Comparison of ENCODE assay signal across 10 mouse cellular contexts in the genomic region with DNA sequence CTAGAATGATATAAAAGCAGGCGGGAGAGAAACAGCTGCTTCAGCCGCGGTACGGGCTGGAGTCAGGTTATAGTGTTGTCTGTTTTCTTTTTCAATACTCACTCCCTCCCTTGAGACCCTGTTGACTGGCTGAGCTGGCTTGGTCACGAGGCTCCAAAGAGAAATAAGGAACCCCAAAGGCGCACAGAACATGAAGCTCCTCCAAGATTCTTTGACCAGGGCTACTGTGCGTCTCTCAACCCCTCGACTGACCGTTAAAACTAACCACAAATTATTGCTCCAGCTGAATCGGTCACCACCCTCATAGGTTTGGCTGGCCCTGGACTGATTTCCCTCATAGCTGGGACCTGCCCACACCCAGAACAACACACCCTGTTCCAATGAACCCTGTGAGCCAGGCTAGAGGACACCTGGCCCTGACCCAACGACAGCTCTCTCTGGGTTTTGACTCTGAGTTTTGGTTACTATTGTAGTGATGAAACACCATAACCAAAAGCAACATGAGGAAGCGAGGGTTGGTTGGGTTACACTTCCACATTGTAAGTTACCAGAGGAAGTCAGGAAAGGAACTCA. TPM values are rescaled to one million over a fixed set of nuclear protein-coding genes. Genes with fewer than 3 reads are reported as not detected.
DNase-seq lines count a peak whose midpoint lies in the region; ATAC-seq lines count a peak whose summit lies in the region.
"Had no signal": no experiment of that assay in that cellular context is flagged by ENCODE, and none has a peak within 500 bp of the region (broad histone marks: within the 10 kb centered on the region; RNA-seq: fewer than 3 reads in every experiment).

No protein-coding gene starts in this region.

- H3K27ac ChIP-seq in forebrain, embryonic 10.5 days = peak overlapping the region; percentile 79
- H3K27ac ChIP-seq in forebrain, embryonic 16.5 days (ENCODE audit: low read length) = no peak overlapping the region
- no peak overlapping the region for H3K27ac ChIP-seq in hindbrain, embryonic 16.5 days (ENCODE audit: low read depth, low read length)
- H3K27ac ChIP-seq: lung, embryonic 15.5 days had no signal

- H3K9me3 ChIP-seq in forebrain, embryonic 10.5 days = 0 out of 2 replicates have a peak, but pooled peaks cover under 1% of the 10 kb centered on the region
- H3K9me3 ChIP-seq in forebrain, embryonic 16.5 days (ENCODE audit: control insufficient read depth, low read length) = no peaks in the 10 kb centered on the region
- H3K9me3 ChIP-seq in hindbrain, embryonic 16.5 days (ENCODE audit: control insufficient read depth, low read length) = no peaks in the 10 kb centered on the region
- H3K9me3 ChIP-seq: lung, embryonic 15.5 days had no signal

- H3K4me3 ChIP-seq in forebrain, embryonic 10.5 days = no peak overlapping the region
- H3K4me3 ChIP-seq in forebrain, embryonic 16.5 days (replicated peaks; ENCODE audit: low read length) = no peak overlapping the region
- no peak overlapping the region for H3K4me3 ChIP-seq in hindbrain, embryonic 16.5 days (ENCODE audit: low read length)
- H3K4me3 ChIP-seq: lung, embryonic 15.5 days had no signal

- DNase-seq in forebrain, embryonic 10.5 days (ENCODE audit: extremely low spot score, low spot score) = no peak
- peak; percentile 81 for DNase-seq in 416B (ENCODE audit: low read depth)
- DNase-seq in gastrocnemius, postnatal 36 days = peak; percentile 46 to 56
- peak; percentile 58 for DNase-seq in lung, postnatal 25 days (ENCODE audit: low spot score)
- no peak for DNase-seq in cerebellum, adult 18-20 months
- no peak for DNase-seq in layer of hippocampus, adult 9-10 months (ENCODE audit: low spot score)

- no peak overlapping the region for H3K4me2 ChIP-seq in forebrain, embryonic 16.5 days (ENCODE audit: low read length)
- H3K4me2 ChIP-seq in hindbrain, embryonic 16.5 days (ENCODE audit: low read length) = no peak overlapping the region

- H3K36me3 ChIP-seq in forebrain, embryonic 10.5 days (replicated peaks) = no peaks in the 10 kb centered on the region
- H3K36me3 ChIP-seq in forebrain, embryonic 16.5 days (ENCODE audit: control insufficient read depth, insufficient read depth) = no peaks in the 10 kb centered on the region
- H3K36me3 ChIP-seq in hindbrain, embryonic 16.5 days (ENCODE audit: control insufficient read depth, insufficient read depth, low read length) = no peaks in the 10 kb centered on the region
- H3K36me3 ChIP-seq: lung, embryonic 15.5 days had no signal

- WGBS in forebrain, embryonic 10.5 days = 89% methylated on average over 12 of the region's 12 CpGs
- 86% methylated on average over 12 of the region's 12 CpGs for WGBS in forebrain, embryonic 16.5 days
- 81% methylated on average over 12 of the region's 12 CpGs for WGBS in hindbrain, embryonic 16.5 days

- H3K9ac ChIP-seq in forebrain, embryonic 16.5 days (replicated peaks; ENCODE audit: low read depth, low read length) = no peak overlapping the region
- H3K9ac ChIP-seq in hindbrain, embryonic 16.5 days (ENCODE audit: low read depth, low read length) = no peak overlapping the region
- H3K9ac ChIP-seq: lung, embryonic 15.5 days had no signal

- peaks cover 35% of the 10 kb centered on the region for H3K4me1 ChIP-seq in forebrain, embryonic 10.5 days
- H3K4me1 ChIP-seq in forebrain, embryonic 16.5 days (replicated peaks; ENCODE audit: control insufficient read depth, insufficient read depth, low read length) = no peaks in the 10 kb centered on the region
- no peaks in the 10 kb centered on the region for H3K4me1 ChIP-seq in hindbrain, embryonic 16.5 days (ENCODE audit: control insufficient read depth, insufficient read depth, low read depth, low read length)

- H3K27me3 ChIP-seq in forebrain, embryonic 10.5 days (ENCODE audit: poor library complexity, severe bottlenecking) = peaks cover 5% of the 10 kb centered on the region; the same call in 1 of the 2 replicates
- no peaks in the 10 kb centered on the region for H3K27me3 ChIP-seq in forebrain, embryonic 16.5 days (replicated peaks; ENCODE audit: control insufficient read depth, insufficient read depth, low read length)
- no peaks in the 10 kb centered on the region for H3K27me3 ChIP-seq in hindbrain, embryonic 16.5 days (replicated peaks; ENCODE audit: control insufficient read depth, insufficient read depth, low read length)
- H3K27me3 ChIP-seq: lung, embryonic 15.5 days had no signal

- intact Hi-C loops in gastrocnemius, postnatal 36 days (cut with DNase I) = no loop called here

- no peak for ATAC-seq in forebrain, embryonic 16.5 days
- no peak for ATAC-seq in hindbrain, embryonic 16.5 days

RNA-seq across cellular contexts. Expression of a gene that starts 0.8 kb away (rescaled TPM):
- polyA plus RNA-seq in forebrain, embryonic 10.5 days (2016; fragmentation: Nextera tagmentation; extraction: Ambion mirVana) = 0.68 and 0.93 TPM in 2 replicates
- 0.27 TPM in 1 of 2 replicates, not detected in the other for polyA plus RNA-seq in forebrain, embryonic 16.5 days (2015; fragmentation: Nextera tagmentation; extraction: Ambion mirVana)
- total RNA-seq in gastrocnemius, postnatal 36 days (2021) = 1 to 10 TPM; 1.4 to 1.6 TPM
- 0.23 and 0.27 TPM in 2 replicates for polyA plus RNA-seq in hindbrain, embryonic 16.5 days (2015; fragmentation: Nextera tagmentation; extraction: Ambion mirVana)

RNA-seq across cellular contexts. Expression of a gene that starts 30.2 kb away (rescaled TPM):
- polyA plus RNA-seq in forebrain, embryonic 10.5 days (2016; fragmentation: Nextera tagmentation; extraction: Ambion mirVana) = 36.1 and 36.3 TPM in 2 replicates
- 32.4 and 42.0 TPM in 2 replicates for polyA plus RNA-seq in forebrain, embryonic 16.5 days (2015; fragmentation: Nextera tagmentation; extraction: Ambion mirVana)
- total RNA-seq in gastrocnemius, postnatal 36 days (2021) = 100 to 1,000 TPM in 1 of 2 experiments, 10 to 100 TPM in 1; 89.1 to 111 TPM
- polyA plus RNA-seq in hindbrain, embryonic 16.5 days (2015; fragmentation: Nextera tagmentation; extraction: Ambion mirVana) = 67.8 and 80.1 TPM in 2 replicates

RNA-seq across cellular contexts. Expression of a gene that starts 31.5 kb away (rescaled TPM):
- polyA plus RNA-seq in forebrain, embryonic 10.5 days (2016; fragmentation: Nextera tagmentation; extraction: Ambion mirVana) = 272 and 295 TPM in 2 replicates
- polyA plus RNA-seq in forebrain, embryonic 16.5 days (2015; fragmentation: Nextera tagmentation; extraction: Ambion mirVana) = 91.4 and 100 TPM in 2 replicates
- total RNA-seq in gastrocnemius, postnatal 36 days (2021) = not detected
- 146 and 167 TPM in 2 replicates for polyA plus RNA-seq in hindbrain, embryonic 16.5 days (2015; fragmentation: Nextera tagmentation; extraction: Ambion mirVana)
- polyA plus RNA-seq: heart, postnatal 0 days had no signal

RNA-seq across cellular contexts. Expression of a gene that starts 34.7 kb away (rescaled TPM):
- polyA plus RNA-seq in forebrain, embryonic 10.5 days (2016; fragmentation: Nextera tagmentation; extraction: Ambion mirVana) = 46.8 and 51.8 TPM in 2 replicates
- 47.1 and 47.3 TPM in 2 replicates for polyA plus RNA-seq in forebrain, embryonic 16.5 days (2015; fragmentation: Nextera tagmentation; extraction: Ambion mirVana)
- total RNA-seq in gastrocnemius, postnatal 36 days (2021) = 10 to 100 TPM; 30.5 to 33.2 TPM
- 37.8 and 39.5 TPM in 2 replicates for polyA plus RNA-seq in hindbrain, embryonic 16.5 days (2015; fragmentation: Nextera tagmentation; extraction: Ambion mirVana)

RNA-seq across cellular contexts. Expression of a gene that starts 59.8 kb away (rescaled TPM):
- polyA plus RNA-seq in forebrain, embryonic 10.5 days (2016; fragmentation: Nextera tagmentation; extraction: Ambion mirVana) = 0.09 and 0.14 TPM in 2 replicates
- 0.11 and 0.21 TPM in 2 replicates for polyA plus RNA-seq in forebrain, embryonic 16.5 days (2015; fragmentation: Nextera tagmentation; extraction: Ambion mirVana)
- total RNA-seq in gastrocnemius, postnatal 36 days (2021) = under 1 TPM in 1 of 2 experiments, not detected in 1; 0.20 TPM
- 0.70 and 0.93 TPM in 2 replicates for polyA plus RNA-seq in hindbrain, embryonic 16.5 days (2015; fragmentation: Nextera tagmentation; extraction: Ambion mirVana)

Comparison
In these comparisons a context has a peak if more than half of its experiments do, and no peak if none do; other contexts are left out.
1. DNase-seq: peak in 416B (single experiment), gastrocnemius, postnatal 36 days (2 of 2) and lung, postnatal 25 days (single experiment); none in forebrain, embryonic 10.5 days (single experiment), cerebellum, adult 18-20 months (0 of 2) and layer of hippocampus, adult 9-10 months (single experiment).